Mouse (Mus musculus) midbrain, embryonic 15.5 days (tissue): ENCODE data around the gene Ubald2. TPM values are rescaled to one million over a fixed set of nuclear protein-coding genes. Genes with fewer than 3 reads are reported as not detected.

Source experiments
- ATAC-seq: fragments of 200-750 bp; cut with Nextera tagmentation; replicated peaks from 2 replicates; pipeline ENCODE4 v1.8.0; 2017; ENCODE audit warnings: moderate TSS enrichment
- H3K27ac ChIP-seq: fragments of 300-500 bp; sonication (generic); 2 replicates; pipeline ENCODE4 v1.5.1; 2015; ENCODE audit warnings: mild to moderate bottlenecking, inconsistent platforms
- H3K27me3 ChIP-seq: fragments of 300-500 bp; sonication (generic); replicated peaks from 2 replicates; pipeline ENCODE4 v1.6.1; 2015; ENCODE audit warnings: inconsistent platforms
- H3K36me3 ChIP-seq: fragments of 300-500 bp; sonication (generic); replicated peaks from 2 replicates; pipeline ENCODE4 v1.6.1; 2015; ENCODE audit warnings: inconsistent platforms
- H3K4me1 ChIP-seq: fragments of 300-500 bp; sonication (generic); 2 replicates; pipeline ENCODE4 v1.6.1; 2015; ENCODE audit warnings: inconsistent platforms
- H3K4me2 ChIP-seq: fragments of 300-500 bp; sonication (generic); 2 replicates; pipeline ENCODE4 v1.6.1; 2015; ENCODE audit warnings: inconsistent platforms, mild to moderate bottlenecking, moderate library complexity
- H3K4me3 ChIP-seq: fragments of 300-500 bp; sonication (generic); 2 replicates; pipeline ENCODE4 v1.5.1; 2015; ENCODE audit warnings: mild to moderate bottlenecking, inconsistent platforms
- H3K9ac ChIP-seq: fragments of 300-500 bp; sonication (generic); 2 replicates; pipeline ENCODE4 v1.6.1; 2015; ENCODE audit warnings: mild to moderate bottlenecking, inconsistent platforms
- H3K9me3 ChIP-seq: fragments of 300-500 bp; sonication (generic); 2 replicates; pipeline ENCODE4 v1.6.1; 2016; ENCODE audit warnings: inconsistent platforms
- WGBS: fragments of 180-500 bp; shearing (Covaris S2); methylation state at CpG from one replicate; pipeline ENCODE4 v1.1.7; 2015; ENCODE audit warnings: mixed read lengths; 5-methylcytosine and 5-hydroxymethylcytosine counted together
- polyA plus RNA-seq: library from polyadenylated mRNA; unstranded; fragments of >200 nt; fragmentation: Nextera tagmentation; extraction: Ambion mirVana; gene quantifications from 2 replicates; pipeline ENCODE4 v1.2.1, GENCODE M21; 2015

Ubald2 gene
- 40.9 and 44.2 TPM in 2 replicates for polyA plus RNA-seq

DNA sequence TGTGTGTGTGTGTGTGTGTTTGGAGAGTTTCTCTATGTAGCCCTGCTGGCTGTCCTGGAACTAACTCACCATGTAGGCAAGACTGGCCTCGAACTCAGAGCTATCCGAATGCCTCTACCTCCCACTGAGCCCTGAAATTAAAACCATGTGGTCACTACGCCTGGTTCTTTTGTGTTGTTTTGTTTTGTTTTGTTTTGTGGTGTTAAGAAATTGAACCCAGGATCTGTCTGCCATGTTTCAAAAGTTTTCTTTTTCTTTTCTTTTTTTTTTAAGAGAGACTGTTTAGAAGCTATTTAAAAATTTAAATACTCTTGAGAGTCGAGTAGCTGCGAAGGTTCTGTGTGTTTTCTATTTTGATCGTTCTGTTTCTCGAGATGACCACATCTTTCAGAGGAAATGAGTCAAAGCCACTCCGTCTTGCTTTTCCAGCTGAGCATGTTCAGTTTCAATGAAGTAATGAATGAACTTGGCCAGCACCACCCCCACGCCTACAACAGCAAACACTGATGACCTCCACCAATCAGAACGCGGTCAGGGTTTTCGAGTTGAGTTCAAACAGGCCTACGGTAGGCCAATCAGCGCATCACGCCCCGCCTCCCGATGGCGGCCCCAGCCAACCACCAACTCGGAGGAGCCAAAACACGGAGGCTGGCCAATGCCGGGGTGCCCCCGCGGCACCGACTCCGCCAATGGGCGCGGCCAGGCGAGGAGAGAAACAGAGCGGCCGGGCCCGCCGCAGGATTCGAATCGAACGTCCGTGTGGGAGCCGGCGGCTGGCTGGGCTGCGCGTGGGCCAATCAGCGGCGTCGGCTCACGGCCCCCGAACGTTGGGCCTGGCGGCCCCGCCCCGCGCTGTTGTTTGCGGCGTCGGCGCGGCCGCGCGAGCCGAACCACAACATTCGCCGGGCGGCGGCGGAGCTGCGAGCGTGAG, at the start of gene Ubald2:
Gene Ubald2 (plus strand): TSS at position 739 of the 931 bp plus-strand sequence.
- H3K9me3 ChIP-seq = no peaks in the 10 kb centered on the region
- WGBS = 2% methylated on average over 60 of the region's 66 CpGs
- H3K27ac ChIP-seq = peak within 1 kb of the TSS; percentile 91
- peak within 1 kb of the TSS; percentile 79 for H3K4me3 ChIP-seq
- peaks cover 33% of the 10 kb centered on the region for H3K4me1 ChIP-seq
- peak within 1 kb of the TSS; percentile 70 for H3K4me2 ChIP-seq
- H3K27me3 ChIP-seq = no peaks in the 10 kb centered on the region
- H3K9ac ChIP-seq = peak within 1 kb of the TSS; percentile 84
- ATAC-seq = peak; percentile 98
- no peaks in the 10 kb centered on the region for H3K36me3 ChIP-seq

- Histone ChIP-seq H3K4me2 (no peak overlapping the region), H3K4me1 (peaks cover 24% of the 10 kb centered on the region), H3K9me3 (no peaks in the 10 kb centered on the region), H3K4me3 (no peak overlapping the region), H3K36me3 (no peaks in the 10 kb centered on the region), H3K9ac (no peak overlapping the region), H3K27ac (no peak overlapping the region), H3K27me3 (no peaks in the 10 kb centered on the region)
- ATAC-seq = no peak
- 82% methylated on average over 11 of the region's 11 CpGs for WGBS
Observed at GRCm38 (mm10) chr11:116384171-116384570, 49.7 kb upstream of the Ubald2 start.

- peaks cover 24% of the 10 kb centered on the region for H3K4me1 ChIP-seq
- no peaks in the 10 kb centered on the region for H3K9me3 ChIP-seq
- no peaks in the 10 kb centered on the region for H3K27me3 ChIP-seq
- H3K4me2 ChIP-seq = no peak overlapping the region
- no peaks in the 10 kb centered on the region for H3K36me3 ChIP-seq
- no peak overlapping the region for H3K9ac ChIP-seq
- H3K4me3 ChIP-seq = no peak overlapping the region
- no peak overlapping the region for H3K27ac ChIP-seq
- ATAC-seq = no peak
- 43% methylated on average over 5 of the region's 5 CpGs for WGBS
Observed at GRCm38 (mm10) chr11:116385999-116386398, 47.9 kb upstream of the Ubald2 start.

DNA sequence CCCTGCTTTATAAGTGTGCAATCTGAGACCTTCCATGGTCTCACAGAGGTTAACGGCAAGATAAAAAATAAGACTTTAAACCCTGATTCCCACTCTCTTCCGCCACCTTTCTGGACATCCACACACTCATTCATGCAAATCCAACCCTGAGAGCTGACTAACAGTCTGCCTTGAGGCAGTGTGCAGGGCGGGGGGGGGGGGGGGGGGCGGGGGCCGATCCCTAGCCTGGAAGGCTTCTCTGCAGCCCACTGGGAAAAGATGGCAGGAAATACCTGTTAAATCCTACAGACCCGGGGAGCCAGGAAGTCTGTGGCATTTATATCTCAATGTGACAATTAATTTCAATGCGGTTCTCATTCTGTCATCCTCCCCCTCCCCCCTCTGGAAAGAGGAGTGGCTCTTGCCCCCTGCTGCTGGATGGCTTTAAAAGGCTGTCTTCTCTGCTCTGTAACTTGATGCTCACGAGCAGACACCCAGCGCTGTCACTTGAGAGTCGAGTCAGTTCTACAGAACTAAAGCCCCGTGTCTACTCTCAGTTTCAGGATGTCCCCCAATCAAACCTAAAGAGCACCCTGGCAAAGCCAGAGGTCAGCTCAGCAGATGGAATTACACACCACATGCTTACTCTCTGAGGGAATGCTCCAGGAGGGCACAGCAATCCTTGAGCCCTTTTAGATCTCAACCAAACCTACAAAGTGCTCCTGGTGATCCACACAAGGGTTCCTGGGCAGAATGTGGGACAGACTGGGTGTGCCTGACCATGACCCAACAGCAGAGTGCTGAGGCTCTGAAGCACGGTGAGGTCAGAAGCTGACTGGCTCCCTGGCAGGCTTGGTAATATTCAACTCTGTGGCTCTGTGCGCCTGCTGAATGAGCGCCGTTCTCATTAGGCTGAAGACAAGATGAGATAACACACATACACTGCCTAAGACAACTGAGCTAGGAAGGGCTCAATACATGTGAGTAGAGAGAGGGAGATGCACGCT, 46.5 kb upstream of the Ubald2 start:
- Histone ChIP-seq H3K4me1 (peaks cover 24% of the 10 kb centered on the region), H3K27me3 (no peaks in the 10 kb centered on the region), H3K9ac (peak overlapping the region; percentile 14; the same call in 1 of the 2 replicates), H3K4me3 (no peak overlapping the region), H3K27ac (peak overlapping the region; percentile 13; the same call in 1 of the 2 replicates), H3K9me3 (no peaks in the 10 kb centered on the region), H3K4me2 (peak overlapping the region; percentile 15; the same call in 1 of the 2 replicates), H3K36me3 (no peaks in the 10 kb centered on the region)
- no peak for ATAC-seq
- 24% methylated on average over 14 of the region's 16 CpGs for WGBS

GRCm38 (mm10) chr11:116388841-116389480, 44.9 kb upstream of the Ubald2 start:
- no peak overlapping the region for H3K4me2 ChIP-seq
- peaks cover 24% of the 10 kb centered on the region for H3K4me1 ChIP-seq
- no peak overlapping the region for H3K27ac ChIP-seq
- H3K9ac ChIP-seq = no peak overlapping the region
- no peak overlapping the region for H3K4me3 ChIP-seq
- no peaks in the 10 kb centered on the region for H3K9me3 ChIP-seq
- no peaks in the 10 kb centered on the region for H3K27me3 ChIP-seq
- ATAC-seq = no peak
- H3K36me3 ChIP-seq = no peaks in the 10 kb centered on the region
- 78% methylated on average over 14 of the region's 14 CpGs for WGBS

DNA sequence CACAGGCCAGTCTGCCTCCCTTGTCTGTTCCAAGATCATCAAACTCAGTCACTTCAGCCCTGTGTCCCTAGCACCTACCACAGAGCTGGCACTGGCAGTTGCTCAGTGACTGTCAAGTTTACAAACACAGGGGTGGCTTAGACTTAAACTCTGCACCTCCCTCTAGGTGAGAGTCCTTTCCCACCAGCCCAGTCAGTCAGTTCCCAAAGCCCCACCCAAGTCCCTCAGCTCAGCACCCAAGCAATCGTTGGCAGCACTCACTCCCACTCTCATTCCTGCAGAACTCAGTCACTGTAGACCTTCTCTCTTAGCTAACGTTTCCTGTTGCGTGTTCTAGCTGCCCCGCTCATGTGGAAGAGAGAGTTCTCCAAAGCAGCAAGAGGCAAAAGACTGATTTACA, 39.1 kb upstream of the Ubald2 start:
- 90% methylated on average over 4 of the region's 4 CpGs for WGBS
- no peak overlapping the region for H3K4me2 ChIP-seq
- 0 out of 2 replicates have a peak, but pooled peaks cover 4% of the 10 kb centered on the region for H3K4me1 ChIP-seq
- no peak overlapping the region for H3K4me3 ChIP-seq
- no peak overlapping the region for H3K27ac ChIP-seq
- H3K27me3 ChIP-seq = no peaks in the 10 kb centered on the region
- no peaks in the 10 kb centered on the region for H3K9me3 ChIP-seq
- ATAC-seq = no peak
- no peaks in the 10 kb centered on the region for H3K36me3 ChIP-seq
- no peak overlapping the region for H3K9ac ChIP-seq

DNA sequence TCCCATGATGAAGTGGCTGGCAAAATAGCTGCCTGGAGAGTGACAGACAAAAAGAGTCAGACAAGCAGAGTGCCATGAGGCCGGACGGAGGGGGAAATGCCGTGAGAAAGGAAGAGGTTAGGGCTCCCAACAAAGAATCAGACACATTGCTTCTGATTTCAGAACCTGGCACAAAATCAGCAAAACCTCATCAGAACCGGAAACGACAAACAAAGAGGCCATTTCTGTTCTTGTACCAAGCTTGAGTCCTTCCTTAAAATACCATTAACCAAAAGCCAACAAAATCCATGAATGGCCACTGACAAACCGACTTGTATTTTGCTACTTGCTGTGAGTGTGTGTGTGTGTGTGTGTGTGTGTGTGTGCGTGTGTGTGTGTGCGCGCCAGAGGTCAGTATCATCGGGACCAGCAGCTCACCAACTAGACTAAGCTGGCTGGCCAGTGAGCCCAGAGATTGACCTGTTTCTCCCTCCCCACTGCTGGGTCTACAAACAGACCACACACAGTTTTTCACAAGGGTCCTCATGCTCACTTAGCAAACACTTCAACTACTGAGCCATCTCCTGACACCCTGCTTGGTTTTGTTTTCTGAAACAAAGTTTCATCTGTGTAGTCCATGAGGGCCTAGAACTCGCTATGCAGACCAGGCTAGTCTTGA, 37.5 kb upstream of the Ubald2 start:
- Histone ChIP-seq H3K27me3 (no peaks in the 10 kb centered on the region), H3K4me2 (no peak overlapping the region), H3K27ac (no peak overlapping the region), H3K9me3 (no peaks in the 10 kb centered on the region), H3K9ac (no peak overlapping the region), H3K36me3 (no peaks in the 10 kb centered on the region), H3K4me3 (no peak overlapping the region), H3K4me1 (0 out of 2 replicates have a peak, but pooled peaks cover 4% of the 10 kb centered on the region)
- no peak for ATAC-seq
- WGBS = 88% methylated on average over 11 of the region's 11 CpGs

DNA sequence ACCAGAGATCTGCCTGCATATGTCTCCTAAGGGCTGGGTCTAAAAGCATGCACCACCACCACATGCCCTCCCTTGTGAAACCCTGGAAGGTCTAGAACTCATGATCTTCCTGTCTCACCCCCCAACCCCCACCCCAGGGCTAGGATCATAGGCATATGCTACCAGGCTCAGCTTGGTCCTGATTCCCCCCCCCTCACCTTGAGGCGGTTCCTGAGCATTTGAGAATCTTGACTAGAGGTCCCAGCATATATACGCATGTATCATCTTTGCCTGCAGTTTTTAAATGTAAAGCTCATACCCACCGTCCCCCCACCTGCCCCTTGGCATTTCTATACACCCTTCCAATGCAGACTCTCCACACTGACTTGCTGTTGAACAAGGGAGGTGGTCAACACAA, 37.0 kb upstream of the Ubald2 start:
- no peaks in the 10 kb centered on the region for H3K9me3 ChIP-seq
- H3K27me3 ChIP-seq = no peaks in the 10 kb centered on the region
- H3K4me2 ChIP-seq = no peak overlapping the region
- no peaks in the 10 kb centered on the region for H3K36me3 ChIP-seq
- H3K4me3 ChIP-seq = no peak overlapping the region
- WGBS = 95% methylated on average over 3 of the region's 3 CpGs
- H3K27ac ChIP-seq = no peak overlapping the region
- no peak for ATAC-seq
- no peak overlapping the region for H3K9ac ChIP-seq
- 0 out of 2 replicates have a peak, but pooled peaks cover 4% of the 10 kb centered on the region for H3K4me1 ChIP-seq

- 0 out of 2 replicates have a peak, but pooled peaks cover 4% of the 10 kb centered on the region for H3K4me1 ChIP-seq
- no peaks in the 10 kb centered on the region for H3K27me3 ChIP-seq
- WGBS = 77% methylated on average over 8 of the region's 8 CpGs
- no peaks in the 10 kb centered on the region for H3K9me3 ChIP-seq
- no peaks in the 10 kb centered on the region for H3K36me3 ChIP-seq
- no peak overlapping the region for H3K9ac ChIP-seq
- ATAC-seq = no peak
- H3K27ac ChIP-seq = no peak overlapping the region
- no peak overlapping the region for H3K4me2 ChIP-seq
- H3K4me3 ChIP-seq = no peak overlapping the region
Observed at GRCm38 (mm10) chr11:116397517-116398347, 36.2 kb upstream of the Ubald2 start.

DNA sequence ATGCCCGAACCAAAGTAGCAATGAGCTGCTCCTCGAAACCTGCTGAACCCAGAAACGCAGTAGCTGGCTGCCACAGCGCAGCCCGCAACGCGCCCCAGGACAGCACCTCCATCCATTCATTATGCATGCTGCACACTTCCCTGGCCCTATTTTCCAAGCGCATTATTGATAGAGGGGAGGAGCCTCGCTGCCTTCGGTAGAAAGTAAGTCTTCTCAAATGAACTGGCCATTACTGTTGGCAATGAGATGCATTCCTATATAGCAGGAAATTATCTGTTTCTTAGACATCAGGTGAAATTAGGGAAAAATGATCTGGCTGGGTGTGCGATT, 35.6 kb upstream of the Ubald2 start:
- H3K36me3 ChIP-seq = 0 out of 2 replicates have a peak, but pooled peaks cover 3% of the 10 kb centered on the region
- ATAC-seq = no peak
- no peaks in the 10 kb centered on the region for H3K9me3 ChIP-seq
- WGBS = 70% methylated on average over 11 of the region's 11 CpGs
- no peak overlapping the region for H3K4me3 ChIP-seq
- H3K9ac ChIP-seq = no peak overlapping the region
- 0 out of 2 replicates have a peak, but pooled peaks cover 4% of the 10 kb centered on the region for H3K4me1 ChIP-seq
- H3K4me2 ChIP-seq = no peak overlapping the region
- H3K27me3 ChIP-seq = no peaks in the 10 kb centered on the region
- H3K27ac ChIP-seq = no peak overlapping the region

- no peak for ATAC-seq
- 81% methylated on average over 4 of the region's 4 CpGs for WGBS
- H3K4me3 ChIP-seq = no peak overlapping the region
- no peaks in the 10 kb centered on the region for H3K9me3 ChIP-seq
- H3K27me3 ChIP-seq = no peaks in the 10 kb centered on the region
- 0 out of 2 replicates have a peak, but pooled peaks cover 4% of the 10 kb centered on the region for H3K4me1 ChIP-seq
- no peak overlapping the region for H3K9ac ChIP-seq
- H3K36me3 ChIP-seq = peaks cover 9% of the 10 kb centered on the region; the same call in 1 of the 2 replicates
- H3K27ac ChIP-seq = no peak overlapping the region
- H3K4me2 ChIP-seq = no peak overlapping the region
Observed at GRCm38 (mm10) chr11:116400560-116400959, 33.3 kb upstream of the Ubald2 start.
